ENCODE assay signal across 7 mouse cellular contexts in the genomic region with DNA sequence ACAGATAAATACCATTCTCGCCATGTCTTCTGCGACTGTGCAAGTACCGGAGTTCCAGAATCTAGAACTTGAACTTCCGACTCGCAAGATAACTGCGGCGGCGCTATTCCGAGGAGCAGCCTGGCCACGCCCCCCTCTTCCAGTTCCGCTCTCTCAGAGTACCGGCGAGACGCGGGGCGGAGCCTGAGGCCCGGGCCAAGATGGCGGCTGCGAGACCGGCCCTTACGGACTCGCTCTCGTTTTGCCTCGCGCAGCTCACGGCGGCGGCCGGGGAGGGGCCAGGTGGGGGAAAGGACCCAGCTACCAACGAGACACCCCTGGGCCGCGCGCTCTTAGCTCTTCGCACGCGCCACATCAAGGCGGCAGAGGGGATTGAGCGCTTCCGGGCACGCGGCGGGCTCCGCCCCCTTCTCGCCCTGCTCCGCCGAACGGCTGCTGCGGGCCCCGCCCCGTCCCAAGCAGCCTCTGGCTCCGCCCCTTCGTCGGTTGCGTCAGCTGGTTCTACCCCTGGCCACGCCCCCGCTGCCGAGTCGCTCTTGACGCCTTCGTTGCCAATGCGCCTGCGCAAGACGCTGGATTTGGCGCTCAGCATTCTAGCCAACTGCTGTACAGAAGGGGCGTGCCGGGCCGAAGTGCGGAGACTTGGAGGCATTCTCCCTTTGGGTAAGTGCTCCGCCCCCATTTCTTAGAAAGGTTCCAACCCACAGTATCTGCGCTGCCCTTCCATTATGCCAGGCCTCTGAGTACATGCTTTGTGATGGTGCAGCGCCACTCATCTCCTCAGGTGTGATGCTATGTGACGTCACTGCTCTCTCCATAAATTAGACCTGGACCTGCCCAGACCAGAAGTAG. TPM values are rescaled to one million over a fixed set of nuclear protein-coding genes. Genes with fewer than 3 reads are reported as not detected.
DNase-seq lines count a peak whose midpoint lies in the region; ATAC-seq lines count a peak whose summit lies in the region.

Gene 9130023H24Rik (minus strand): TSS at position 105 of the 852 bp plus-strand sequence.

- H3K27me3 ChIP-seq in embryonic facial prominence, embryonic 12.5 days = no peaks in the 10 kb centered on the region
- H3K27me3 ChIP-seq in limb, embryonic 11.5 days (ENCODE audit: control insufficient read depth, insufficient read depth, low read length) = no peaks in the 10 kb centered on the region
- no peaks in the 10 kb centered on the region for H3K27me3 ChIP-seq in midbrain, embryonic 14.5 days (ENCODE audit: control insufficient read depth, insufficient read depth, low read length)

- H3K4me3 ChIP-seq in embryonic facial prominence, embryonic 12.5 days = peak within 1 kb of the TSS; percentile 67
- H3K4me3 ChIP-seq in limb, embryonic 11.5 days (ENCODE audit: low read depth, low read length) = peak within 1 kb of the TSS; percentile 63
- peak within 1 kb of the TSS; percentile 67 for H3K4me3 ChIP-seq in midbrain, embryonic 14.5 days (replicated peaks; ENCODE audit: low read depth, low read length)

- H3K9me3 ChIP-seq in embryonic facial prominence, embryonic 12.5 days = no peaks in the 10 kb centered on the region
- H3K9me3 ChIP-seq in limb, embryonic 11.5 days (ENCODE audit: control insufficient read depth, low read length) = no peaks in the 10 kb centered on the region
- H3K9me3 ChIP-seq in midbrain, embryonic 14.5 days (ENCODE audit: control insufficient read depth, low read length) = no peaks in the 10 kb centered on the region

- peak; percentile 100 for DNase-seq in adrenal gland, postnatal 25 days
- DNase-seq in heart, adult 11 months = peak; percentile 100
- DNase-seq in kidney, adult 18-20 months = peak; percentile 100
- DNase-seq in limb, embryonic 11.5 days (ENCODE audit: low spot score) = peak; percentile 100
- DNase-seq in midbrain, embryonic 14.5 days = peak; percentile 100
- DNase-seq in spleen, adult 18-20 months = peak; percentile 100

- peak within 1 kb of the TSS; percentile 67 for H3K9ac ChIP-seq in embryonic facial prominence, embryonic 12.5 days
- peak within 1 kb of the TSS; percentile 77 for H3K9ac ChIP-seq in limb, embryonic 11.5 days (ENCODE audit: low read length)
- peak within 1 kb of the TSS; percentile 71 for H3K9ac ChIP-seq in midbrain, embryonic 14.5 days (replicated peaks; ENCODE audit: low read length)

- peak within 1 kb of the TSS; percentile 96 for H3K27ac ChIP-seq in embryonic facial prominence, embryonic 12.5 days
- H3K27ac ChIP-seq in limb, embryonic 11.5 days (replicated peaks; ENCODE audit: low read depth, low read length) = peak within 1 kb of the TSS; percentile 90
- H3K27ac ChIP-seq in midbrain, embryonic 14.5 days (replicated peaks; ENCODE audit: low read depth, low read length) = peak within 1 kb of the TSS; percentile 97

- whole genome bisulfite sequencing in embryonic facial prominence, embryonic 12.5 days = under 1% methylated on average over 72 of the region's 72 CpGs
- under 1% methylated on average over 72 of the region's 72 CpGs for WGBS in limb, embryonic 11.5 days
- under 1% methylated on average over 72 of the region's 72 CpGs for WGBS in midbrain, embryonic 14.5 days

- peaks cover 33% of the 10 kb centered on the region for H3K36me3 ChIP-seq in embryonic facial prominence, embryonic 12.5 days
- H3K36me3 ChIP-seq in limb, embryonic 11.5 days (ENCODE audit: control insufficient read depth, insufficient read depth, low read length) = peaks cover 8% of the 10 kb centered on the region; the same call in 1 of the 2 replicates
- peaks cover 28% of the 10 kb centered on the region for H3K36me3 ChIP-seq in midbrain, embryonic 14.5 days (ENCODE audit: control insufficient read depth, insufficient read depth, low read length)

- peaks cover 16% of the 10 kb centered on the region for H3K4me1 ChIP-seq in embryonic facial prominence, embryonic 12.5 days
- H3K4me1 ChIP-seq in limb, embryonic 11.5 days (ENCODE audit: control insufficient read depth, insufficient read depth, low read length) = 0 out of 2 replicates have a peak, but pooled peaks cover 3% of the 10 kb centered on the region
- peaks cover 12% of the 10 kb centered on the region for H3K4me1 ChIP-seq in midbrain, embryonic 14.5 days (ENCODE audit: control insufficient read depth, insufficient read depth, low read length)

- peak within 1 kb of the TSS; percentile 73 for H3K4me2 ChIP-seq in embryonic facial prominence, embryonic 12.5 days (replicated peaks)
- peak within 1 kb of the TSS; percentile 84 for H3K4me2 ChIP-seq in limb, embryonic 11.5 days (ENCODE audit: low read depth, severe bottlenecking)
- H3K4me2 ChIP-seq in midbrain, embryonic 14.5 days (ENCODE audit: low read length) = peak within 1 kb of the TSS; percentile 89

- peak; percentile 84 for ATAC-seq in embryonic facial prominence, embryonic 12.5 days (ENCODE audit: insufficient number of reproducible peaks, insufficient read depth, low FRiP score, low TSS enrichment)
- ATAC-seq in limb, embryonic 11.5 days (ENCODE audit: insufficient number of reproducible peaks, low FRiP score, low TSS enrichment, low read depth) = peak; percentile 92
- peak; percentile 93 for ATAC-seq in midbrain, embryonic 14.5 days (ENCODE audit: low FRiP score, low TSS enrichment)

RNA-seq across cellular contexts. Expression of gene 9130023H24Rik, which starts in this region (rescaled TPM):
- 9.1 and 10.3 TPM in 2 replicates for total RNA-seq in adrenal gland, postnatal 25 days (2021)
- 9.9 and 10.3 TPM in 2 replicates for polyA plus RNA-seq in embryonic facial prominence, embryonic 12.5 days (2016; fragmentation: Nextera tagmentation; extraction: Ambion mirVana)
- polyA plus RNA-seq in limb, embryonic 11.5 days (2014; fragmentation: Nextera tagmentation; extraction: Ambion mirVana) = 10.2 and 11.4 TPM in 2 replicates
- polyA plus RNA-seq in midbrain, embryonic 14.5 days (2014; fragmentation: Nextera tagmentation; extraction: Ambion mirVana) = 9.1 and 11.5 TPM in 2 replicates

Comparison
In these comparisons a context has a peak if more than half of its experiments do, and no peak if none do; other contexts are left out.
1. Peak in every context shown above with its lines: DNase-seq, ATAC-seq, H3K4me3 ChIP-seq and H3K27ac ChIP-seq.